Mouse (Mus musculus) midbrain, embryonic 12.5 days (tissue): Measurements from ENCODE around the gene Acox1. TPM values are rescaled to one million over a fixed set of nuclear protein-coding genes. Genes with fewer than 3 reads are reported as not detected.

Experiments
- ATAC-seq: fragments of 200-750 bp; cut with Nextera tagmentation; 2 replicates; pipeline ENCODE4 v1.8.0; 2017; ENCODE audit warnings: low read depth, moderate TSS enrichment, moderate library complexity; ENCODE audit not compliant: low FRiP score
- H3K27ac ChIP-seq: fragments of 300-500 bp; sonication (generic); replicated peaks from 2 replicates; pipeline ENCODE4 v1.5.1; 2016; ENCODE audit warnings: mild to moderate bottlenecking
- H3K27me3 ChIP-seq: fragments of 300-500 bp; sonication (generic); 2 replicates; pipeline ENCODE4 v1.6.1; 2016; ENCODE audit warnings: mild to moderate bottlenecking
- H3K36me3 ChIP-seq: fragments of 300-500 bp; sonication (generic); 2 replicates; pipeline ENCODE4 v1.6.1; 2016
- H3K4me1 ChIP-seq: fragments of 300-500 bp; sonication (generic); 2 replicates; pipeline ENCODE4 v1.6.1; 2016
- H3K4me2 ChIP-seq: fragments of 300-500 bp; sonication (generic); replicated peaks from 2 replicates; pipeline ENCODE4 v1.6.1; 2016; ENCODE audit warnings: mild to moderate bottlenecking, moderate library complexity
- H3K4me3 ChIP-seq: fragments of 300-500 bp; sonication (generic); 2 replicates; pipeline ENCODE4 v1.5.1; 2016; ENCODE audit warnings: mild to moderate bottlenecking
- H3K9ac ChIP-seq: fragments of 300-500 bp; sonication (generic); replicated peaks from 2 replicates; pipeline ENCODE4 v1.6.1; 2016; ENCODE audit warnings: mild to moderate bottlenecking, moderate library complexity
- H3K9me3 ChIP-seq: fragments of 300-500 bp; sonication (generic); 2 replicates; pipeline ENCODE4 v1.6.1; 2016; ENCODE audit warnings: mild to moderate bottlenecking
- WGBS: fragments of 180-500 bp; shearing (Covaris S2); methylation state at CpG from one replicate; pipeline ENCODE4 v1.1.7; 2016; 5-methylcytosine and 5-hydroxymethylcytosine counted together
- polyA plus RNA-seq: library from polyadenylated mRNA; unstranded; fragments of >200 nt; fragmentation: Nextera tagmentation; extraction: Ambion mirVana; gene quantifications from 2 replicates; pipeline ENCODE4 v1.2.1, GENCODE M21; 2016

Acox1 gene
- polyA plus RNA-seq, 1 experiment from 2014 or later = 37.9 TPM

- H3K9ac ChIP-seq = no peak overlapping the region
- peaks cover 26% of the 10 kb centered on the region; the same call in 1 of the 2 replicates for H3K27me3 ChIP-seq
- no peak overlapping the region for H3K4me3 ChIP-seq
- H3K27ac ChIP-seq = no peak overlapping the region
- H3K4me2 ChIP-seq = no peak overlapping the region
- 88% methylated on average over 16 of the region's 16 CpGs for WGBS
- H3K4me1 ChIP-seq = peaks cover 25% of the 10 kb centered on the region
- ATAC-seq = no peak
- H3K9me3 ChIP-seq = no peaks in the 10 kb centered on the region
- H3K36me3 ChIP-seq = peaks cover 45% of the 10 kb centered on the region
Observed at GRCm38 (mm10) chr11:116132366-116133333, 66.2 kb downstream of the Acox1 start.

DNA sequence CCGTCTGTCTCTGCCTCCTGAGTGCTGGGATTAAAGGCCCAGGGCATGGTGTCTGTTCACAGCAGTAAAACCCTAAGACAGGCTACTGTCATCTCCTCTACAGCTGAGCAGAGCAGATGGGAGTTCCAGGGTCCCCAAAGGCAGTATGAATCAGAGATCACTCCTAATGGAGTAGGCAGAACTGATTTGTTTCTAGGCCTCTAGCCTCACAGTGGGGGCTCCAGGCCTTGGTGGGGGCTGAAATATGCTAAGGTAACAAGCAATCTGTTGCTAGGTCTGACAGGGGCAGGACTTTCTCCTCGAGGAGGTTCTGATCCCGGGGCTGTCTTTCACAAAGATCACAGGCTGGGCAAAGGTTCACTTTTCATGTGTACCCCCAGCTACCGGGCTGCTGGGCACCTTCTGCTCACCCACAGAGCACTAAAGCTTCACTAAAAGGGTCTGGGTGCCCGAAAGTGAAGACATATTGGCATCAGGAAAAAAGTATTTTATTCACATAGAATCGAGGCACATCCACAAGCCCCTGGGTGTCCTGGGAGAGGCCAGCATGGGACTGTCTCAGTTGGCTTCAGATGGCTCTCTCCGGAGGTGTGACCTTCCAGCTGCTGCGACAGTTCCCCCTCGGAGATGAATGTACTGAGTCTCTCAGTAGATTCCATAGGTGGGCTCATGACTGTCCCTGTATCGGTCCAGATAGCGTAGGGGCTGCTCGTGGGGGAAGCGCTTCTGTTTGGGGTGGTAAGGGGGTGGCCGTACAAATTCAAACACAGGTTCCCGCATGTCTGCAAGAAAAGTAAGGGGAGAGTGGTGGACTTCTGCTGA, 67.3 kb downstream of the Acox1 start:
- peaks cover 45% of the 10 kb centered on the region for H3K36me3 ChIP-seq
- peak overlapping the region; percentile 68 for H3K9ac ChIP-seq
- no peaks in the 10 kb centered on the region for H3K9me3 ChIP-seq
- H3K27ac ChIP-seq = no peak overlapping the region; the same call in 1 of the 2 replicates
- WGBS = 84% methylated on average over 15 of the region's 15 CpGs
- peak overlapping the region; percentile 54; the same call in 1 of the 2 replicates for H3K4me3 ChIP-seq
- peaks cover 31% of the 10 kb centered on the region; the same call in 1 of the 2 replicates for H3K27me3 ChIP-seq
- peaks cover 33% of the 10 kb centered on the region for H3K4me1 ChIP-seq
- H3K4me2 ChIP-seq = peak overlapping the region; percentile 78
- no peak for ATAC-seq

DNA sequence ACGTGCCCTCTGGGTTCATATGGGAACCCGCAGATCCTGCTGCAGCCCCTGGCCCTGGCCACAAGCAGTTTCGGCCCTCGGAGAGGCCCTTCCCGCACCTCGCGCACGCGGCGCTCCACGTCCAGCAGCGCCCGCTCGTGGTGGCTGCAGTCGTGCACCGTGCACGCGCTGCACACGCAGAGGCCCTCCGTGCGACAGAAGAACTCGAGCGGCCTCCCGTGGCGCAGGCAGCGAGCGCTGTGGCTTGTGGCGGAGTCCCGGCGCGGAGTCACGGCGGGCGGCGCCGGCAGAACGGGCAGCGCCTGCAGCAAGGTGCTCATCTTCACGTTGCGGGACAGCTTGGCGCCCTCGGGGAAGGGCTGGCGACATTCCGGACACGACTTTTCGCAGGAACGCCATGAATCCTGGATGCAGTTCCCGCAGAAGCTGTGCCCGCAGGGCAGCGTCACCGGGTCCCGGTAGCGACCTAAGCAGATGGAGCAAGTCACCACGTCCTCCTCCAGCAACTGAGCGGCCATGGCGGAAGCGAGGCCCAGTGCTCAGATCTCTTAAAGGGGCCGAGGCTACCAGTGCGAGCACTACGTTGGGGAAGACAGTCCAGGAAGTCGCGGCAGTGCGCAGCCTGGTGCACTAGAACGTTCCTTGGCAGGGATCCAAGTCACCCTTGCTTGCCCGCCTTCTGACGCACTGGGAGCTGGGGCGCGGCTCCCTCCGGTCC, 68.2 kb downstream of the Acox1 start, which contains the start of gene Trim65:
Trim65 (minus strand) TSS at position 641 of the 718 bp plus-strand sequence.
- Histone ChIP-seq H3K4me2 (peak within 1 kb of the TSS; percentile 78), H3K4me3 (peak within 1 kb of the TSS; percentile 54), H3K36me3 (peaks cover 45% of the 10 kb centered on the region), H3K9me3 (no peaks in the 10 kb centered on the region), H3K9ac (peak within 1 kb of the TSS; percentile 68), H3K4me1 (peaks cover 33% of the 10 kb centered on the region), H3K27me3 (peaks cover 31% of the 10 kb centered on the region; the same call in 1 of the 2 replicates), H3K27ac (peak within 1 kb of the TSS; percentile 85)
- WGBS = 2% methylated on average over 69 of the region's 69 CpGs
- peak; percentile 81 for ATAC-seq

DNA sequence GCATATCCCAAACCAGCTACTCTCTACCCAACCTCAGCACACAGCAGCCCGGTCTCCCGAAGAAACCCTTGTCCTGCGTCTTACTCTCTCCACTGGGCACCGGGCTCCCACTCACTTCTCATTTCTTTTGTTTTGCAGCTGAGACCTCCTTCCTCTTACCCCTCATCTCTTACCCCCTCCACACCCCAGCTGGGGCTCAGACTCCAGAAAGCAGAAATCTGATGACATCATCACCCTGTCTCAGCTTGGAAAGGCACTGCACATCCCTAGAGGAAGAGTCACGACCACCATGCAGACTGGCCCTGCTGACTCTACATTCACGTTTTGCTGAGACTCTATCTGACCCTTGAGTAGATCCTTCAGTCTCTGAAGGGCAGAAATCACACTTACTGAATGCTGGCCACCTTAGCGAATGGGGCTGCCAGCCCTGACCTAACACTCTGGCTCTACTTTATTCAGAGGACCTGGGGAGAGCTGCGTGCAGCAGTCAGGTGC, 68.8 kb downstream of the Acox1 start:
- Histone ChIP-seq H3K4me2 (peak overlapping the region; percentile 78), H3K36me3 (peaks cover 44% of the 10 kb centered on the region), H3K4me3 (peak overlapping the region; percentile 54), H3K4me1 (peaks cover 33% of the 10 kb centered on the region), H3K27me3 (peaks cover 31% of the 10 kb centered on the region; the same call in 1 of the 2 replicates), H3K9me3 (no peaks in the 10 kb centered on the region), H3K27ac (peak overlapping the region; percentile 85), H3K9ac (peak overlapping the region; percentile 68)
- WGBS = 35% methylated on average over 8 of the region's 8 CpGs
- peak; percentile 55 for ATAC-seq

DNA sequence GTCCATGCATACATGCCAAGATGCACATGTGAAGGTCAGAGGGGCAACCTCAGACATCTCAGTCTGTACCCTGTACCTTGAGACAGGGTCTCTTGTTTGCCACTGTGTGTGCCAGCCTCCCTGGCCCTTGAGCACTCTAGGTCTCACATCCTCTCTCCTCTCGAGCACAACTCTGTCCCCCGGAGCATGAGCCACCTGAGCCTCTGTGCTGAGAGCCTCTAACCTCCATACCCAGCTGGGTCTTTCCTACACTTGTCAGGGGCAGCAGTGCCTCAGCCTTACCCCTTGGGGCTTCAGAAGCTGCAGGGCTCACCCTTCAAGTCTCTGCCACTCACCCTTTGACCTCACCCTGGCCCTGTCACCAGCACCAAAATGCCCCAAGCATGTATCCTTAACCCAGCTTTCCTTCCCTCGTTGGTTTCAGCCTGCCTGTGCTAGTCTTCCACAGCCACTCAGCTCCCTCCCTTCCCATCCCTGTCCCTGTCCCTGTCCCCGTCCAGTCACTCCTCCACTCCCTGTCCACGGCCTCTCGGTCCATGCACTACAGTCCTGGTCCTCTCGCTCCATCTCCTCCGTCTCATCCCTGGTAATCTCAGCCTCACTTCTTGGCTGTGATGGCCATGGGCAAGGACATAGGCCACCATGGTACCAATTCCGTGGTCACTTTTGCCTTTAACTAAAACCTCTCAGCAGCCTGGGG, 69.6 kb downstream of the Acox1 start:
- Histone ChIP-seq H3K9ac (no peak overlapping the region), H3K27me3 (peaks cover 31% of the 10 kb centered on the region; the same call in 1 of the 2 replicates), H3K36me3 (peaks cover 36% of the 10 kb centered on the region), H3K4me3 (no peak overlapping the region), H3K27ac (no peak overlapping the region), H3K4me1 (peaks cover 33% of the 10 kb centered on the region), H3K4me2 (peak overlapping the region; percentile 78; the same call in 1 of the 2 replicates), H3K9me3 (no peaks in the 10 kb centered on the region)
- 84% methylated on average over 9 of the region's 9 CpGs for WGBS
- no peak for ATAC-seq

DNA sequence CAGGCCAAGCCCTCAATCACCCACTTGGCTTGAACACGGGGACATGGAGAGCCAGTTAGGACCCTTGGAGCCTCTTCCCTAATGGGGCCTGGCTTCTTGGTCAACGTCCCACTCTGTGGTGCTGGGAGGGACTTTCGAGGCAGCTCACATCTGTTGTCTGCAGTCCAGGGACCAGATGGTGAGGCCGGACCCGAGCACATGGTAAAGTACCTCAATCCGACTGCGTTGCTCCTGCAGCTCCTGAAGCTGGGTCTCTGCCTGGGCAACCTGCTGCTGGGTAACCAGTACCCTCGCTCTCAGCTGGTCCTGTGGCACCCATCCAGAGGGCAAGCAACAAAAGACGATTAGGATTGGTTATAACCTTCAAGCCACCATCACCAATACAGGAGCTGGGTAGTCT, 70.9 kb downstream of the Acox1 start:
- Histone ChIP-seq H3K4me2 (no peak overlapping the region), H3K9me3 (no peaks in the 10 kb centered on the region), H3K36me3 (peaks cover 23% of the 10 kb centered on the region), H3K4me3 (no peak overlapping the region), H3K27ac (no peak overlapping the region), H3K4me1 (peaks cover 33% of the 10 kb centered on the region), H3K27me3 (peaks cover 31% of the 10 kb centered on the region; the same call in 1 of the 2 replicates), H3K9ac (no peak overlapping the region)
- no peak for ATAC-seq
- WGBS = 79% methylated on average over 9 of the region's 9 CpGs

GRCm38 (mm10) chr11:116127156-116127980, 71.5 kb downstream of the Acox1 start, which contains the start of gene Trim47:
Gene Trim47, minus strand, starts transcription at chr11:116127210.
- peak within 1 kb of the TSS; percentile 24; the same call in 1 of the 2 replicates for H3K9ac ChIP-seq
- no peak for ATAC-seq
- H3K36me3 ChIP-seq = peaks cover 17% of the 10 kb centered on the region

DNA sequence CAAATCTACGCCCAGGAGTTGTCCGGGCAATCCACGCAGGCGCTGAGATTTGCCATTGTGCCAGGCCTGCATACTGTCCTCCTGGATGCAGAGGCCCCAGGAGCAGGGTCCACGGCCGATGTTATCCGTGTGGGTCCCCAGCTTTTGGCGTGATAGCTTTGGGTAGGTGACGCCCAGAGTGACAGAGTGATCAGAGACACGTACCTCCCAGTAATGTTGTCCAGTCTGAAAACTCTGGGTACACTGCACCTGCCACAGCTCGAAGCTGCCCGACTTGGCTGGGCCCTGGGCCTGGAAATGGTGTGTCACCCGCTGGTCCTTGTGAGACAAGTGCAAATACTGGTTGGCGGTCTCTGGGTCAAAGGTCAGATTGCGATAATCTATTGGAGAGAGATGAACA, 72.6 kb downstream of the Acox1 start:
- no peak overlapping the region for H3K4me2 ChIP-seq
- WGBS = 95% methylated on average over 15 of the region's 15 CpGs
- ATAC-seq = no peak

More at GRCm38 (mm10) chr11:116127156-116127980, 71.5 kb downstream of the Acox1 start, which contains the start of gene Trim47:
- no peaks in the 10 kb centered on the region for H3K9me3 ChIP-seq
- H3K4me3 ChIP-seq = 0 out of 2 replicates have a peak within 1 kb of the TSS, but pooled peaks have one; percentile 4
- peaks cover 33% of the 10 kb centered on the region for H3K4me1 ChIP-seq
- 24% methylated on average over 23 of the region's 23 CpGs for WGBS
- no peak within 1 kb of the TSS for H3K27ac ChIP-seq
- peaks cover 29% of the 10 kb centered on the region; the same call in 1 of the 2 replicates for H3K27me3 ChIP-seq
- H3K4me2 ChIP-seq = peak within 1 kb of the TSS; percentile 30

More for the DNA sequence above, 72.6 kb downstream of the Acox1 start:
- H3K27ac ChIP-seq = no peak overlapping the region
- H3K9me3 ChIP-seq = no peaks in the 10 kb centered on the region
- H3K27me3 ChIP-seq = peaks cover 18% of the 10 kb centered on the region; the same call in 1 of the 2 replicates
- no peak overlapping the region for H3K4me3 ChIP-seq
- H3K9ac ChIP-seq = no peak overlapping the region
- peaks cover 29% of the 10 kb centered on the region for H3K4me1 ChIP-seq
- 0 out of 2 replicates have a peak, but pooled peaks cover 12% of the 10 kb centered on the region for H3K36me3 ChIP-seq
